Mouse (Mus musculus) ES-E14 (cell line): ENCODE results near the gene Coro1c.

ENCODE experiments used
- CHD2 ChIP-seq: IDR thresholded peaks from 2 replicates; pipeline ENCODE4 v1.6.1; 2014; ENCODE audit warnings: mild to moderate bottlenecking, low read depth, low read length, inconsistent platforms
- HCFC1 ChIP-seq: IDR thresholded peaks from 2 replicates; pipeline ENCODE4 v1.6.1; 2012; ENCODE audit warnings: low read length, inconsistent platforms, borderline replicate concordance; ENCODE audit not compliant: insufficient read depth
- MAFK ChIP-seq: IDR thresholded peaks from 2 replicates; pipeline ENCODE4 v1.6.1; 2014; ENCODE audit warnings: mild to moderate bottlenecking, low read depth, low read length, inconsistent platforms; ENCODE audit not compliant: insufficient read depth
- ZNF384 ChIP-seq: IDR thresholded peaks from 2 replicates; pipeline ENCODE4 v1.6.1; 2012; ENCODE audit warnings: low read depth, low read length, inconsistent platforms

DNA sequence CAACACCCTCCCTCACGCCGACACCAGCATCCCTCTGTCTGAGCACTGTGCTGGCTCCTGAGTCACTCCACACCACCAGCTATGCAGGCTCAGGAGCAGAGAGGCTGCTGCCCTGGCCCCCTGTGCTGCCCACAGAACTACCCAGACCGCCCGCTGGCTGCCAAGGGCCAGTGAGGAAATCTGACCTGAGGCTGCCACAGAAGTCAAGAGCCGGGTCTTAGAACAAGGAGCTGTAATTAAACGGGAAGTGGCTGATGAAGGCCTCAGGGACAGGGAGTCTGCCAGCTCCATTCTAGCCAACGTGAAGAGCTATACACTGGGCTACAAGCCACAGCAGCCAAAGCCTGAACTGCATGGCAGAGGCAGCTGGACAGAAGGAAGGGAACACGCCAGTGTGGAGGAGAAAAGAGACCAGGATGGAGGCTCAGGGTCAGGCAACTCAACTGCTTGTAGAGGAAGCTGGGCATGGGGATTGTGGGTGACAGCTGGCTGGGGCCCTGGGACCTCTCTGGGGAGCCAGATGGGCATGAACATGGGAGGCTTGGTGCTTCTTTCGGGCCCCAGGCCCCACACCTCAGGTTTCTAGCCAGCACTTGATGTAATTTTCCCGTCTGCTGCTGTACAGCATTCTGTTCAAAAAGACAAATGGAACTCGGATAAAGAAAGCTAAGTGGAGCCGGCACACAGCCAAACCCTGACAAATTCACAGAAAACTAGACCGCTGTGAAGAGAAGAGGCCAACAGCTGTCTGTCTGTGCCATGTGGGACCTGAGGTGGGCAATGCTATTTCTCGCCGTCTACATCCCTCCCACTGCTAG lies 25.8 kb downstream of the Coro1c start:
- TF ChIP-seq ZNF384 (no peak), MAFK (no peak), CHD2 (no peak), HCFC1 (no peak)
